Comparison of ENCODE assay signal across 19 mouse cellular contexts in the genomic region with DNA sequence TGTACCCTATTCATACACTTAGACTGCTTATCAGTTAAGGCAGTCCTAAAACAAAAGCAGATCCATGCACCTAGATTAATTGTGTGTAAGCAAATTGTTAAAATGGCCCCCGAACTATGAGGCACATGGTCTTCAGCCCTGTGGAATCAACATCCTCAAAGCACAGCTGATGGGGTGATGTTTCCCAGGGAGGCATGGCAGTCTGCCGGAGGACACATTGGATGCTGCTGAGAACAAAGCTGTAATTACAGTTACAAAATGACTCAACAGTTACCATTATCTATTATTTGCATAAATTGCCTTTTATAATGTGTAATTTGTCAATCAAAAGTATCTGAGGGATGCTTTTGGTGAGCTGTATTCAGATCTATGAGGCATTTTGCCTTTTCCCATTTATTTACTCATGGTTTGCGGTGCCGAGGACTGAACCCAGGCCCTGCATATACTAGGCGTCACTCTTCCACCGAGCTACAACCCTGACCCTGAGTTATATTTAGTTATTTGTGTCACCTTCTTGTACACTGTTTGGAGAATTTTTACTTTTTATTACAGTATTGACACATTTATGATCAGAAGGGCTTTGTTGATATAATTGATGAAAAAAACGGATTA.
DNase-seq lines count a peak whose midpoint lies in the region; ATAC-seq lines count a peak whose summit lies in the region.
"Had no signal": no experiment of that assay in that cellular context is flagged by ENCODE, and none has a peak within 500 bp of the region (broad histone marks: within the 10 kb centered on the region; RNA-seq: fewer than 3 reads in every experiment).

No protein-coding gene starts in this region.

- no peaks in the 10 kb centered on the region for H3K4me1 ChIP-seq in forebrain, embryonic 15.5 days
- no peaks in the 10 kb centered on the region for H3K4me1 ChIP-seq in hindbrain, embryonic 11.5 days (replicated peaks; ENCODE audit: control insufficient read depth, insufficient read depth, low read length)
- H3K4me1 ChIP-seq: embryonic facial prominence, embryonic 13.5 days; heart, embryonic 13.5 days; hindbrain, embryonic 12.5 days had no signal

- DNase-seq in layer of hippocampus, adult 9-11 months = peak; percentile 24
- DNase-seq in layer of hippocampus, adult 11-12 months (ENCODE audit: low spot score) = no peak
- peak; percentile 60 for DNase-seq in brain, adult 2 months (ENCODE audit: low read depth, low spot score)
- no peak for DNase-seq in hindbrain, embryonic 11.5 days (ENCODE audit: low spot score)
- no peak for DNase-seq in adrenal gland, postnatal 10 days
- DNase-seq: adrenal gland, adult 8-10 months; cerebellum, adult 18-20 months; cerebellum, adult 9-11 months; cerebellum, postnatal 36 days; gastrocnemius, postnatal 14 days; heart, postnatal 36 days had no signal

- H3K27ac ChIP-seq in forebrain, embryonic 15.5 days (replicated peaks) = no peak overlapping the region
- H3K27ac ChIP-seq in hindbrain, embryonic 11.5 days (ENCODE audit: low read depth, low read length) = no peak overlapping the region
- H3K27ac ChIP-seq: embryonic facial prominence, embryonic 13.5 days; heart, embryonic 13.5 days; hindbrain, embryonic 12.5 days had no signal

- H3K4me2 ChIP-seq in forebrain, embryonic 15.5 days (replicated peaks) = no peak overlapping the region
- H3K4me2 ChIP-seq in hindbrain, embryonic 11.5 days (replicated peaks; ENCODE audit: low read depth, low read length) = no peak overlapping the region
- H3K4me2 ChIP-seq: embryonic facial prominence, embryonic 13.5 days; heart, embryonic 13.5 days; hindbrain, embryonic 12.5 days had no signal

- H3K9me3 ChIP-seq in forebrain, embryonic 15.5 days = no peaks in the 10 kb centered on the region
- no peaks in the 10 kb centered on the region for H3K9me3 ChIP-seq in hindbrain, embryonic 11.5 days (ENCODE audit: control insufficient read depth, low read length)
- H3K9me3 ChIP-seq: embryonic facial prominence, embryonic 13.5 days; heart, embryonic 13.5 days; hindbrain, embryonic 12.5 days had no signal

- 78% methylated on average over 7 of the region's 7 CpGs for WGBS in forebrain, embryonic 15.5 days
- 94% methylated on average over 7 of the region's 7 CpGs for WGBS in hindbrain, embryonic 11.5 days

- H3K9ac ChIP-seq in forebrain, embryonic 15.5 days (replicated peaks) = no peak overlapping the region
- no peak overlapping the region for H3K9ac ChIP-seq in hindbrain, embryonic 11.5 days (ENCODE audit: low read depth, low read length)
- H3K9ac ChIP-seq: embryonic facial prominence, embryonic 13.5 days; heart, embryonic 13.5 days; hindbrain, embryonic 12.5 days had no signal

- H3K4me3 ChIP-seq in forebrain, embryonic 15.5 days = no peak overlapping the region
- no peak overlapping the region for H3K4me3 ChIP-seq in hindbrain, embryonic 11.5 days (ENCODE audit: low read depth, low read length)
- H3K4me3 ChIP-seq: embryonic facial prominence, embryonic 13.5 days; heart, embryonic 13.5 days; hindbrain, embryonic 12.5 days had no signal

- ATAC-seq in forebrain, embryonic 15.5 days (replicated peaks) = peak; percentile 83
- no peak for ATAC-seq in hindbrain, embryonic 11.5 days (ENCODE audit: low FRiP score)
- ATAC-seq: hindbrain, embryonic 16.5 days; inflammation-experienced regulatory T-cells, adult 6 months; intestine, postnatal 0 days had no signal

- H3K27me3 ChIP-seq in forebrain, embryonic 15.5 days = no peaks in the 10 kb centered on the region
- H3K27me3 ChIP-seq in hindbrain, embryonic 11.5 days (ENCODE audit: control insufficient read depth, insufficient read depth, low read length) = no peaks in the 10 kb centered on the region
- H3K27me3 ChIP-seq: CH12.LX; embryonic facial prominence, embryonic 13.5 days; heart, embryonic 13.5 days; hindbrain, embryonic 12.5 days had no signal

- H3K36me3 ChIP-seq in forebrain, embryonic 15.5 days = no peaks in the 10 kb centered on the region
- H3K36me3 ChIP-seq in hindbrain, embryonic 11.5 days (ENCODE audit: control insufficient read depth, insufficient read depth, low read length) = no peaks in the 10 kb centered on the region
- H3K36me3 ChIP-seq: embryonic facial prominence, embryonic 13.5 days; heart, embryonic 13.5 days; hindbrain, embryonic 12.5 days had no signal

Comparison
In these comparisons a context has a peak if more than half of its experiments do, and no peak if none do; other contexts are left out.
1. DNase-seq: peak in layer of hippocampus, adult 9-11 months (single experiment) and brain, adult 2 months (single experiment); none in layer of hippocampus, adult 11-12 months (single experiment), hindbrain, embryonic 11.5 days (single experiment) and adrenal gland, postnatal 10 days (single experiment).